Mouse (Mus musculus) lung, adult 10 weeks (tissue): ENCODE data around the gene Fbxw21. TPM values are rescaled to one million over a fixed set of nuclear protein-coding genes. Genes with fewer than 3 reads are reported as not detected.

Source experiments
- polyA plus RNA-seq: library from polyadenylated mRNA; stranded (reverse); fragments of 350-450 nt; fragmentation: Illumina TruSeq; extraction: RNeasy Lipid Tissue Mini Kit (QIAGEN cat#74804); gene quantifications from one replicate; pipeline ENCODE4 v1.2.3, GENCODE M21; 2014; ENCODE audit warnings: low read depth, low replicate concordance; ENCODE audit not compliant: insufficient read depth

Gene Fbxw21
- polyA plus RNA-seq, result not detected

DNA sequence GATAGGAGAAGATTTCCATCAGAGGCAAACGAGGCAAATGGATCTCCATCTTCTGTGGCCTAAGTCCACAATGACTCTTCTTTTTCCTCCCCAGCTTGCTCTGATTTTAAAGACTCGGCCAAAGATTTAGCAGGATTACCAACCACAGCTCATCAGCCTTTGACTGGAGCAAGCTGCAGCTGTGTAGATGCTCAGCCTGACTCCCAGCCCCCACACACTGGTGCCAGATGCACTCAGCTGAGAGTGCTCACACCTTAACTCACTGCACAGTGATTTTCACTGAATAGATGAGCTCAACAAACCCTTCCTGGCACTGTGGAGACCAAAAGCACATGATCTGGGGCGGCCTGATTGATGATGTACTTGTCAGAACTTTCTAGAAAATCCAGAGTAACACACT lies at the start of gene Fbxw21:
Gene Fbxw21, minus strand, starts transcription at position 101 of the 400 bp plus-strand sequence.

GRCm38 (mm10) chr9:109195875-109196274 lies 34.0 kb upstream of the Fbxw21 start, which contains the start of gene Fbxw13:
TSS of gene Fbxw13 (minus strand) at chr9:109195975.

DNA sequence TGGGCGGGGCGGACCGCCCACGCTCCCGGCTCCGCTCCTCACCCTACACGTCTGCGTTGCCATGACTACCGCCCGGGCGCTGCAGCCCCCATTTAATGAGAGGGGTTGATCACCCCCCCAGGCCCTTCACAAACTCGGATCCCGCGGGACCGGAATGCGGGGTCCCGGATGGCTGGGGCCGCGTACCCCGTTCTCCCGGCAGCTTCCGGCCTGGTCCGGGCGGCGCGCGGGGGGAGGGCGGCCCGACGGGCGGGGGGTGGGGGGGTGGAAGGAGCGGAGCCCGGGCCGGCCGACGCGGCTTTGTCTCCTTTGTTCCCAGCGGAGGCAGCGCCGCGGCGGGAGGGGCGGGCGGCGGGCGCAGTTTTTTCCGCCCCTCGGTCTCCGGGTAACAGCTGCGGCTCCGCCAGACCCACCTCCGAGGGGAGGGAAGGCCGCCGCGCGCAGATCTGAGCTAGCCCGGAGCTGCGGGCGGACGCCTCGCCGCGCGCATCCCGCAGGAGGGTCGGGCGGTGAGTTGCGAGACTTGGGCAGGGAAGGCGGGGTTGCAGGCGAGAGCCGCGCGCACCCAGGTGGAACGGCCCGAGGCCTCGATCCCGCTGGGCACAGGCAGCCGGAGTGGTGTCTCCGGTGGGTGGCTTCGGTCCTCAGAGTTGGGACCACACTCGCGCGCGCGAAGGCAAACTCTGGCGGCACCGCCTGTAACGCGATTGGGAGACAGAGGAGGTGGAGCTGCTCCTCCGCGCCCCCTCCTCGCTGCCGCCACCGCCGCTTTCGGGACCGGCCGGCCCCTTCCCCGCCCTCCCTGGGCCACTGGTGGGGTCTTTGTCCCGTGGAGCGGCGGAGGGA lies 66.5 kb downstream of the Fbxw21 start, which contains the start of gene Plxnb1:
Gene Plxnb1, plus strand, starts transcription at position 253 of the 846 bp plus-strand sequence.

Other genes with a start within 250 kb of the Fbxw21 start
- gene Tmem89, start 247.4 kb downstream of the Fbxw21 start, polyA plus RNA-seq, result not detected
- gene Uqcrc1, start 225.4 kb downstream of the Fbxw21 start, polyA plus RNA-seq, result 127 TPM
- 3.0 TPM for gene Col7a1, start 208.5 kb downstream of the Fbxw21 start, polyA plus RNA-seq
- 0.21 TPM for gene Ucn2, start 176.0 kb downstream of the Fbxw21 start, polyA plus RNA-seq
- 19.0 TPM for gene Pfkfb4, start 170.3 kb downstream of the Fbxw21 start, polyA plus RNA-seq
- gene Shisa5, start 123.5 kb downstream of the Fbxw21 start, polyA plus RNA-seq, result 219 TPM
- gene Trex1, start 102.3 kb downstream of the Fbxw21 start, polyA plus RNA-seq, result 21.7 TPM
- gene Atrip, start 87.9 kb downstream of the Fbxw21 start, polyA plus RNA-seq, result 5.9 TPM
- 4.3 TPM for gene Ccdc51, start 79.5 kb downstream of the Fbxw21 start, polyA plus RNA-seq
- 289 TPM for gene Tma7, start 79.5 kb downstream of the Fbxw21 start, polyA plus RNA-seq
- 10.0 TPM for gene Plxnb1, start 66.7 kb downstream of the Fbxw21 start, polyA plus RNA-seq
- gene Fbxw13, start 33.9 kb upstream of the Fbxw21 start, polyA plus RNA-seq, result not detected
- gene Fbxw20, start 72.7 kb upstream of the Fbxw21 start, polyA plus RNA-seq, result not detected
- gene Fbxw14, start 125.6 kb upstream of the Fbxw21 start, polyA plus RNA-seq, result not detected
- gene Fbxw28, start 177.6 kb upstream of the Fbxw21 start, polyA plus RNA-seq, result not detected
- not detected for gene Fbxw22, start 242.3 kb upstream of the Fbxw21 start, polyA plus RNA-seq